Mouse (Mus musculus): ENCODE results near the gene Mfsd2b.

GRCm38 (mm10) chr12:4874161-4874927, at the start of gene Mfsd2b:
- peak; percentile 100 for TF ChIP-seq GATA1 (IDR thresholded peaks at IDR 0.05; ENCODE audit: low read length)
- no peak for TF ChIP-seq TAL1 (IDR thresholded peaks at IDR 0.05; ENCODE audit: low read length)

Measured in erythroblast, embryonic 14.5 days (primary cell).